Comparison of ENCODE assay signal across 16 mouse cellular contexts in the genomic region with DNA sequence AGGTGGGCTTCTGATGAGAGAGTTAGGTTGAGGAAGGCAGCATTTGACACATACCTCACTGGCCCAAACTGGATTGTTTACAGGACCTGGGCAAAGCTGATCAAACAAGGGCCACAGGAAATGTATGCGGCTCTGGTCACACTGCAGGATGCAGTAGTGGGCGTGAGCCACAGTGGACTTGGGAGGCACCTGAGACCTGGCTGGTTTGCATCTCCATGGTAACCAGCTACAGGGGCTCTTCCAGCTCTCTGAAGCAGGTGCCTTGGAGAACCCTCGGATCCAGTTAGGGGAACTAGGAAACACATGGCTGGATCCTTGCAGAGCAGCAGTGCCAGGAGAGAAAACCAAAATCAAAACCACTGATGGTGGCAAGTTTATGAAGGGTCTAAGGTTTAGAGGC. TPM values are rescaled to one million over a fixed set of nuclear protein-coding genes. Genes with fewer than 3 reads are reported as not detected.
"Had no signal": no experiment of that assay in that cellular context is flagged by ENCODE, and none has a peak within 500 bp of the region (broad histone marks: within the 10 kb centered on the region; RNA-seq: fewer than 3 reads in every experiment).

No protein-coding gene starts in this region.

RNA-seq across cellular contexts. Expression of a gene that starts 8.2 kb away (rescaled TPM):
- polyA plus RNA-seq: forebrain, postnatal 0 days; gonadal fat pad, adult 2 months; heart, embryonic 10.5 days; heart, embryonic 12.5 days; heart, embryonic 14.5 days; heart, embryonic 16.5 days; hindbrain, embryonic 10.5 days; hindbrain, embryonic 12.5 days; hindbrain, embryonic 14.5 days; hindbrain, embryonic 16.5 days; kidney, embryonic 15.5 days; kidney, postnatal 0 days; large intestine, adult 2 months; limb, embryonic 10.5 days; limb, embryonic 12.5 days; limb, embryonic 14.5 days had no signal

RNA-seq across cellular contexts. Expression of a gene that starts 23.6 kb away (rescaled TPM):
- polyA plus RNA-seq: forebrain, postnatal 0 days; heart, embryonic 10.5 days; heart, embryonic 12.5 days; heart, embryonic 14.5 days; hindbrain, embryonic 10.5 days; hindbrain, embryonic 12.5 days; hindbrain, embryonic 16.5 days; kidney, embryonic 15.5 days; limb, embryonic 10.5 days; limb, embryonic 12.5 days had no signal
